Mouse (Mus musculus): ENCODE data around the gene Gm10428. TPM values are rescaled to one million over a fixed set of nuclear protein-coding genes. Genes with fewer than 3 reads are reported as not detected.

The Gm10428 gene
- not detected in 2 replicates for polyA plus RNA-seq (2021; fragmentation: Nextera tagmentation)
- long read RNA-seq, experiment 1 = 0 reads
- long read RNA-seq, experiment 2 = 0 reads

DNA sequence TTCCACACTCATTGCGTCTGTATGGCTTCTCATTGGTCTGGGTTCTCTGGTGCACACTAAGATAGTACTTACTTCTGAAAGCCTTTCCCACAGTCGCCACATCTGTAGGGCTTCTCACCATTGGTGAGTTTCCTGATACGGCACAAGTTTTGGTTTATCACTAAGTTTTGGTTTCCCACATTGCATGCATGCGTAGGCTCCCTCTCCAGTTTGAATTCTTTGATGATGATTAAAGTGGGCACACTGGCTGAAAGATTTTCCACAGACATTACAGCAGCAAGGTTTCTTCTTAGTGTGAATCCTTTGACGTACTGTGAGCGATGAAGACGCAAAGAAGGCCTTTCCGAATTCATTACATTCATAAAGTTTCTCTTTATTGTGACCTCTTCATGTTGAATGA, at the start of gene Gm10428:
Gene Gm10428 (plus strand): TSS at position 321 of the 400 bp plus-strand sequence.

DNA sequence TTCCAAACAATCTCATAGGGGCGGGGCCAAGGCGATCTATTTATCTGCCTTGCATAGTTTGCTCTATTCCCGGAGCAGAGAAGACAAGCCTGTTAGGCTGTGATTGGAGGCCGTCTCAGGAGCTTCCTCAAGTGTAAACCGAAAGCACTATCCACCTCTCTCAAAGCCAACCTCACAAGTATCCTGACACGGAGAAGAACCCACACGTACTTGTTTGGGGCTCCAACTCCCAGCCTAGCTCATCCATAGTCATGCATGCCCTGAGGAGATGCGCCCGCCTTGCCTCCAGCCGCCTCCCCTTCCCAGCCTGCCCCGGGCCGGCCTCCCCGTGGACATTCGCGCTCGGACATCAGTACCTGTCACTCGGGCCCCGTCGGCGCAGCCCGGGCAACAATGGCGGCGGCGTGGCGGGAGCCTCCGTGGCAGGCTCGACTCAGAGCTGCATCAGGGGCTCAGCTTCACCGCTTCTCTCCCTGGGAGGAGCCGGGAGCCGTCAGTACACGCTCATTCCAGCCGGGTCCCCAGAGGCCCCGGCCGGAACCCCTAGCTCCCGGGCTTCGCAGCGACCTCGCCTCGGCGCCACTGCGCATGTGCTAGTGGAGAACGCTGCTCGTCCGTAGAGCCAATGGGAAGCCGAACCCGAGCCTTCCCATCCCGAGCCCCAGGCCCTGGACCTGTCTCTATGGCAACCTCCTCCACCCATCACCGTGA, 21.4 kb upstream of the Gm10428 start, which contains the start of gene Zfp287:
Gene Zfp287 (minus strand): TSS at position 595 of the 711 bp plus-strand sequence.

DNA sequence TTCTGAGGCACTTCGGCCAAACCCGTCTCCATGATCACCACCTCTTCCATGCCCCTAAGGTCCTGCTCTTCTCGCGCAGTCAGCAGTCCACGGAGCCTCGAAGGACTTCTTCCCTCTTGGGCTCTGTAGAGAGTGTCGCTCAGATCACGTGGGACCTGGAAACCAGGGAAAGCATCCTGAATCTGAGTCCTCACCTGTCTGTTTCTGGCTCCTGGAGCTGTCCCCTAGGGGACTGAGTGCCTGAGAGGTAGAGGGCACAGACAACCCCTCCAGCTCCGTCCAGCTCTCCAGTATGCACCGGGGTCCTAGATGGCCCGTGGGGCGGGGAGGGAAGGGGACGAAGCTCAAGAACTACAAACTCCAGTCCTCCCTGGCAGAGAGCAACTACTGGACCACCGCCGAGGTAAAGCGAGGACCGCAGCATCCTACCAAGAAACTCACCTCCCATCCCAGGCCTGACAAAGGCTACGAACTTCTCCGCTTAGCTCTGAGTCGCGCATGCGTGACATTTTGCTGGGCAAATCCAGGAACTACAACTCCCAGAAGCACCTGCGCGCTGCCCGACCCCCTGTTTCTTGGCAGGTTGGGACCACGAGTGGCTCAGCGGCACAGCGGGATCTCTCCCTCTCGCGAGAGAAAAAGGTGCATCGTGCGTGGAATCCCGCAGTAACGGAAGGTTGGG, 36.2 kb downstream of the Gm10428 start, which contains the start of gene Zfp286:
Gene Zfp286 (minus strand): TSS at position 528 of the 682 bp plus-strand sequence.

Other genes with a start within 250 kb of the Gm10428 start
- gene Cenpv, start 213.8 kb upstream of the Gm10428 start, polyA plus RNA-seq (2021; fragmentation: Nextera tagmentation) = 6.9 and 7.4 TPM in 2 replicates
- 4,092 and 4,221 TPM in 2 replicates for gene Ubb, start 201.9 kb upstream of the Gm10428 start, polyA plus RNA-seq (2021; fragmentation: Nextera tagmentation)
- gene Trpv2, start 178.6 kb upstream of the Gm10428 start, polyA plus RNA-seq (2021; fragmentation: Nextera tagmentation) = 9.5 and 10.0 TPM in 2 replicates
- 1.7 and 1.8 TPM in 2 replicates for gene Lrrc75a, start 104.6 kb upstream of the Gm10428 start, polyA plus RNA-seq (2021; fragmentation: Nextera tagmentation)
- 38.2 and 53.6 TPM in 2 replicates for gene Mmgt2, start 104.4 kb upstream of the Gm10428 start, polyA plus RNA-seq (2021; fragmentation: Nextera tagmentation)
- 4.2 and 5.2 TPM in 2 replicates for gene Zfp287, start 21.2 kb upstream of the Gm10428 start, polyA plus RNA-seq (2021; fragmentation: Nextera tagmentation)
- gene Zfp286, start 36.4 kb downstream of the Gm10428 start, polyA plus RNA-seq (2021; fragmentation: Nextera tagmentation) = 12.8 and 14.7 TPM in 2 replicates
- 0.79 and 0.89 TPM in 2 replicates for gene Trim16, start 67.1 kb downstream of the Gm10428 start, polyA plus RNA-seq (2021; fragmentation: Nextera tagmentation)
- 0.14 and 0.25 TPM in 2 replicates for gene Fbxw10, start 94.0 kb downstream of the Gm10428 start, polyA plus RNA-seq (2021; fragmentation: Nextera tagmentation)
- 47.4 and 60.1 TPM in 2 replicates for gene Tvp23b, start 126.4 kb downstream of the Gm10428 start, polyA plus RNA-seq (2021; fragmentation: Nextera tagmentation)
- gene Cdrt4, start 198.1 kb downstream of the Gm10428 start, polyA plus RNA-seq (2021; fragmentation: Nextera tagmentation) = 0.21 TPM in 1 of 2 replicates, not detected in the other